Mouse (Mus musculus) liver, embryonic 15.5 days (tissue): ENCODE results near the gene Mdfi. TPM values are rescaled to one million over a fixed set of nuclear protein-coding genes. Genes with fewer than 3 reads are reported as not detected.

ENCODE experiments used
- polyA plus RNA-seq: library from polyadenylated mRNA; unstranded; fragments of >200 nt; fragmentation: Nextera tagmentation; extraction: Ambion mirVana; gene quantifications from 2 replicates; pipeline ENCODE4 v1.2.1, GENCODE M21; 2015

The Mdfi gene
- polyA plus RNA-seq, 1 experiment from 2014 or later, result 0.76 TPM

Other genes starting within 250 kb of the Mdfi start
- gene Bysl, start 223.2 kb downstream of the Mdfi start, polyA plus RNA-seq, result 16.5 and 18.0 TPM in 2 replicates
- gene Med20, start 223.1 kb downstream of the Mdfi start, polyA plus RNA-seq, result 21.6 and 26.0 TPM in 2 replicates
- gene Gm20517, start 223.1 kb downstream of the Mdfi start, polyA plus RNA-seq, result 2.1 and 2.4 TPM in 2 replicates
- 2.8 and 3.7 TPM in 2 replicates for gene Usp49, start 204.0 kb downstream of the Mdfi start, polyA plus RNA-seq
- 193 and 205 TPM in 2 replicates for gene Tomm6, start 146.3 kb downstream of the Mdfi start, polyA plus RNA-seq
- 1.5 and 1.6 TPM in 2 replicates for gene Frs3, start 145.7 kb downstream of the Mdfi start, polyA plus RNA-seq
- gene Gm21981, start 140.2 kb downstream of the Mdfi start, polyA plus RNA-seq, result 0.07 TPM in 1 of 2 replicates, not detected in the other
- not detected in 2 replicates for gene Prickle4, start 140.0 kb downstream of the Mdfi start, polyA plus RNA-seq
- not detected in 2 replicates for gene Pgc, start 107.8 kb downstream of the Mdfi start, polyA plus RNA-seq
- 4.6 and 5.3 TPM in 2 replicates for gene Tfeb, start 97.7 kb downstream of the Mdfi start, polyA plus RNA-seq
- 4.6 and 4.8 TPM in 2 replicates for gene Foxp4, start 90.0 kb upstream of the Mdfi start, polyA plus RNA-seq
- gene 1700122O11Rik, start 203.6 kb upstream of the Mdfi start, polyA plus RNA-seq, result not detected in 2 replicates